Mouse (Mus musculus): ENCODE data around the gene Ntsr2.

DNA sequence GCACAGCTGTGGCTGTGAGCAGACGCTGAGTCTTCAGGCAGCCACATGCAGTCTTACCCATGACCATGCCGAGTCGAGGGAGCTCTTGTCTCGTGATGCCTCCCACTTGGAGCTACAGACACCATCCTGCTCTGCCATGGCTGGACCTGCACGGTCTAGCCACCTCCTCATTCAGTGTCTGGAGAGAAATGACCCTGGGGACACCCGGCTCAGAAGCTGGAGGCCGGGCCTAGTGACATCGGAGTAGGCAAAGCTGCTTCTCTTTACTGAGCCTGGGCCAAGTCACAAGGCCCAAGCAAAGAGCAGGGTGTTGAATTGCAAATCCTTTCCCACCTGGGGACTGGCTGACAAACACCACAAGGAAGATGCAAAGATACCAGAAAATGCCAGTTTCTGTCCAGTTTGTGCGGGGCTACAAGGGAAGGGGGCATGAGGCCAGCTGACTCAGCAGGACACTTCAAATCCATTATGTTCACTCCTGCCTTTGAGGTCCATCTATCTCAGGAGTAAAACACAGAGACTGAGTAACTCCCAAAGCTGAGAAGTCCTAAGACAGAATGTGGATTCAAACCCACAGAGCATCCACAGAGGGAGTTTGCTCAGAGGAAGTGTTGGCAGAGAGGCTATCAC, 6.3 kb upstream of the Ntsr2 start:
- TF ChIP-seq CTCF (IDR thresholded peaks at IDR 0.05; ENCODE audit: insufficient read depth, low read depth, low read length) (no peak), POLR2A (IDR thresholded peaks at IDR 0.05; ENCODE audit: insufficient read depth, low read depth, low read length) (no peak)
